1 mouse cellular context compared by ENCODE assay signal in the genomic region with DNA sequence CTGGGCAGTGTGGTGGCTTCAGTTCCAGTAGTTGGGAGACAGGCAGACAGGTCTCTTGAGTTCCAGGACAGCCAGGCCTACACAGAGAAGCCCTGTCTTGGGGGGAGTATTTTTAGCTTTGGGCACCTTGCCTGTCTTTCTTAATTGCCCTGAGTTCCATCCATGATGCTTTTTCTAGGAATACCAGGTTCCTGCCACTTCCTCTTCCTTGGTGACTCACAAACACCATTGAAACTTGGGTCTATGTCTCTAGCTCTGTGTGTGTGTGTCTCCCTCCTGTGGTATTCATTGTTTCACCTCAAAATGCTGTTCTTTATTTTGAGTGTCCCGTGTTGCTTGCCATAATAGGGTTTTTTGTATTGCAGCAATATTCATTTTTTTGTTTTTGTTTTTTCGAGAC.
TF ChIP-seq lines count a peak whose summit lies in the region.

No protein-coding gene starts in this region.

TF ChIP-seq in CH12.LX, 34 proteins besides CTCF, POLR2A, EP300 and RAD21:
- TF ChIP-seq ZKSCAN1 (IDR thresholded peaks at IDR 0.05; ENCODE audit: borderline replicate concordance, low read depth, low read length): no peak
- TF ChIP-seq IRF4 (IDR thresholded peaks at IDR 0.05; ENCODE audit: low read depth, low read length): 0 out of 2 replicates have a peak, but pooled peaks have one; percentile 9
